Mouse (Mus musculus): ENCODE measurements around the gene Stkld1.

The Stkld1 gene

DNA sequence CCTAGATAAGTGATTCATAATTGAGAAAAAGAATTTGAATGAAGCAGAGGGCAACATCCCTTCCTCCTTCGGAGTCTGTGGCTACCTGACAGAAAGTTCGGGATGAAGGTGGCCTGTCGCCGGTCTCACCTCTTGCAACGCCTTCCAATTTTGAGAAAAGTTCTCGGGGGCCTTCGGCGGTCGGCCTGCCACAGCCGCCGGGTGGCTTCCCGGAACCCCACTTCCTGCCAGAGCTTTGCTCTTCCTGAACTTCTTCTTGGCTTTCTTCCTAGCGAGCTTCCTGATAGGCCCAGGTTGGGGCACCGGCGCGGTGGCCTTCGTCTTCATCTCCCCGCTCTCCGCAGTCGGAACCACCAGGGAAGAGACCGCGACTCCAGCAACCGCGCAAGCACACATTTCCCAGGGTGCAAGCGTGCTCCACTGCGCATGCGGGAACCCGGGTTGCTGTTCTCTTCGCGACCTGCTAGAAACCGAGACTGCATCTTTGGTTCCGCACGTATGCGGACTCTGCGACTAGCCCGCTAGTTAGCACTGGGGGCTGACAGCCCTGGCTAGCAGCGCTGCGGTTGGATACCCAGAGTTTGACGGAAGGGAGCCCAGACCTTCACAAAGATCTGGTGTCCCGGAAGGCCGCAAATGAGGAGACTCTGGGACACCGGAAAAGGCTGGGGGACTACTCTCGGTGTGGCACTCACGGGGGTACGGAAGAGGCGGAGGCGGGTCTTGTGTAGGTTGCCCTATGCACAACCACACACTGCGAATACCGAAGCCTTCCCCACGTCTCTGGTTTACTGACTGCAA lies 30.3 kb downstream of the Stkld1 start, which contains the start of gene Rexo4:
Gene Rexo4 (minus strand): TSS at position 464 of the 801 bp plus-strand sequence.
- peak; percentile 90 to 95 for DNase-seq

DNA sequence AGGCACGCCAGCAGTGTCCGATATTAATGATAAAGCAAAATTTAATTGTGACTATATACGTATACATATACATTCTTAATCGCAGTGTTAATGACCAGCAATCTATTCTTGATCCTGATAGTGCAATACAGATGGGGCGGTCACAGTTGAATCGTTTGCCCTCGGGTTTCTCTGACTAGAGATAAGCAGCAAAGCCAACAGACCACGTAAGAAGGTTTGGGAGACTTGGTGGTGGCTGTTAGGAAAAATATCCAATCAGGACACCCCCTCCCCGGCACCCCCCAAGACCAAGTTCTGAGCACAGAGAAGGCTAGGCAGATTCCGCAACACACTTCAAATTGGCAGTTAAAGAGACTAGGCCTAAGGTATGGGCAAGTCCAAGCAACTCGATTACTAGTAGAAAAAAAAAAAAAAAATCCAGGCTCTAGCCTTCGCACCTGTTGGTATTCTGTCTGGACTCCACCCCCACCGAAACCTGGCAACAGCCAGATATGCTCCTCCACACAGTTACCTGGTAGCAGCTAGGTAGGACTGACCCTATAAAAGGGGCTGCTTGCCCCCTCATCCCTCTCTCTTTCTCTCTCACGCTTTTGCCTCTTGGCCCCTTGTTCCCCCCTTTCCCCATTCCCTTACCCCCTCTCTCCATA lies 31.0 kb downstream of the Stkld1 start:
- DNase-seq: peak in 1 of 2 experiments; percentile 15

DNA sequence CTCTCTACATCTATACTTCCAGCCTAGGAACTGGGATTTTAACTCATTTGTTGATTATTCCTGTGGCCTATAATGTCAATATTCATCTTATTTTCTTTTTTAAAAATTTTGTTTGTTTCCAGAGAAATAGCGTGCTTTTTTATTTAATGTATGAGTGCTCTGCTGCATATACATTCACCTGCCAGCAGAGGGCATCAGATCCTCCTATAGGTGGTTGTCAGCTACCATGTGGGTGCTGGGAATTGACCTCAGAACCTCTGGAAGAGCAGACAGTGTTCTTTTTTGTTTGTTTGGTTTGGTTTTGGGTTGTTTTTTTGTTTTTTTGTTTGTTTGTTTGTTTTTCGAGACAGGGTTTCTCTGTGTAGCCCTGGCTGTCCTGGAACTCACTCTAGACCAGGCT lies 33.4 kb downstream of the Stkld1 start:
- DNase-seq: no peak

DNA sequence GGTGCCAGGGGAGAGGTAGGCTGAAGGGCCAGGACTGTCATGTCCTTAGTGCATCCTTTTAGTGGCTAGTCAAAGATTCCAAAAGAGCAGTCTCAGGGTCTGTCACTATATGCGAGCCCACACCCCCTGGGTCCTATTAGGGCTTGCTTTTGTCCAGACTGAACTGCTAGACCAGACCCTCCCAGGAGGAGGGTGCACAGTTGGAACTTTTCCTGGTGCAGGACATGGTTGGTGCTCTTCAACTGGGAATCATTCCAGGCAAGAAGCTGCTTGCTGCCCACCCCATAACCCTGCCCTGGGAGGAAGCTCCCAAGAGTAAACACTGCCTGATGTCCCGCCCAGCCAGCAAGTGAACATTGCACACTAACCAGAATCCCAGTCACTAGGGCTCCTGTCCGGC lies 39.3 kb downstream of the Stkld1 start, which contains the start of gene Adamts13:
Gene Adamts13 (plus strand): TSS at position 301 of the 400 bp plus-strand sequence.
- DNase-seq: no peak

DNA sequence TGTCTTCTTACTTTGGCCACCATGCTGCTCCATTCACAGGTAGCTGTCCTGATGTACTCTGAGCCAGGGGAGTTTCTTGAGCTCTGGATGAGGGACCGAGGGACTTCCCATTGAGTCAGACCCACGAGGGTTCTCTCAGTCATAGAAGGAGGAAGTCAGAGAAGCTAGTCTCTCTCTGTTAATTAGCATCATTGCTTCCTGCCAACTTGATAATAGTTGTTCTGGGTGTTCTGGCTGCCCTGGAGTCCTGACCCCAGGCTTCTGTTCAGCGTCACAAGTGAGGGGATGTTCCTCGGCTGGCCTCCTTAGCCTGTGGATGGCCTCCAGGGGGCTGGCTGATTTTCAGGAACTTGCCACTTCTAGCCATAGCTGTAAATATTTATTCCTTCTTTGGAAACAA lies 40.1 kb downstream of the Stkld1 start:
- no peak for DNase-seq

DNA sequence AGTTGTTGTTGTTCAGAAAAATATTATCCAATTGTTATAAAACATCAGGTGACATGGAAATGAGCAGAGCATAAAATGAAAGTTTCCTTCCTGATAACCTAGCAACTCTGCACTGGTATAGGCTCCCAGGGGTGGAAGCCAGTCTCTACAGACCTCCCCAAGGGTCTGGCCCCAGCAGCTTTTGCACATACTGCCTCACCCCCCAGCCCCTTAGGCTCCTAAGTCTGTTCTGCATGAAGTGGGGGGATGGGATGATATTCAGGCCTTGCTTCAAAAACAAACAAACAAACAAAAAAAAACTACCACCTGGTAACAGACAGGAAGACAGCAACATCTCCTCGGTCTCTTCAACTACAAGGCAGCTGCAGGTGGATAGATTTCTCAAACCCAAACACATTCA lies 46.5 kb downstream of the Stkld1 start:
- no peak for DNase-seq

GRCm38 (mm10) chr2:26984179-26984578 lies 50.3 kb downstream of the Stkld1 start:
- DNase-seq: no peak

DNA sequence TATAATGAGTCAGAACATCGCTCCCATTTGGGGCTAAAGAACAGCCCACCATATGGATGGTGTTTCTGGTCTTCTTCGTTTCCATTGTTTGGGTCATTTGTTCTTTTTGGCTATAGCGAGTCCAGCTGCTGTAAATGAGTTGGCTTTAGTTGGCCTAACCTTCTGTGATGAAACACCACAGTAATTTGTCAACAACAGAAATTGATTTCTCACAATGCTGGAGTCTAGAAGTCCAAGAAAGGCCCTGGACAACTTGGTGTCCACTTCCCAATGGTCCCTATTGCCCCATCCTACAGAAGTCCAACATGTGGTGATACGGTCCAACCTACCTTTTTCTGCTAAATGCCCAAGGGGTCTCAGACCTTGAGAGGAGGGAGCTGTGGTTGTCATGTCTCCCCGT lies 50.8 kb downstream of the Stkld1 start:
- DNase-seq: no peak

DNA sequence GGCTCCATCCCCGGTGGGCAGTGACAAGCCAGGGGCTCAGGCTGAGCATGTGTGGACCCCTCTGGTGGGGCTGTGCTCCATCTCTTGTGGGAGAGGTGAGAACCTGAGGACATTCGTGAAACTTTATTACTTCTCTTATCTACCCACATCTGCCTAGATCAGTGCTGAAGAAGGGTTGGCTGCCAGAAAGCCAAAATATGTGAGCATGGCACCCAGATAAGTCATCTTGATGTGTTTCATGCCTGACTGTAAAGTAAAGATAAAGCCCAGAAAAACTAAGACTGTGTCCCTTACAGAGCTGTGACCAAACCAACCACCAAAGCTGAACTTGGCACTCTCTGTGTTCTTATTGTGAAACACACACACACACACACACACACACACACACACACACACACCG lies 60.1 kb downstream of the Stkld1 start:
- no peak for DNase-seq

GRCm38 (mm10) chr2:26997498-26997897 lies 63.7 kb downstream of the Stkld1 start:
- no peak for DNase-seq

DNA sequence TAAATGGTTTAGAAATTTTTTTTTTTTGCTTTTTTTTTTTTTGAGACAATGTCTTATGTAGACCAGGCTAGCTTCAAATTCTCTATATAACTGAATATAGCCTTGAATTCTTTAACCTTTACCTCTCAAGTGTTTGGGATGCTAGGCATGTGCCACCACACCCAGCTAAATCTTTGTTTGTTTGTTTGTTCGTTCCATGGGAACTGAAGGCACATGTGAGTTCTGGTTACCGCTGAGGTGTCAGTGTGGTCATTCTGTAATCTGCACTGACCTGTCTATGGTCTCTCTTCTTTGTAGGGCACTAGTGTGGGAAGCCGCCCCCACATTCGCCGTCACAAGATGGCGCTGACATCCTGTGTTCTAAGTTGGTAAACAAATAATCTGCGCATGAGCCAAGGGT lies 64.1 kb downstream of the Stkld1 start:
- no peak for DNase-seq

All from cerebellum, adult 18-20 months (tissue).